Mouse (Mus musculus) embryonic fibroblast, embryonic 13.5 days (primary cell): ENCODE measurements around the gene Fyb2.

Experiments used
- CTCF ChIP-seq: IDR thresholded peaks from 2 replicates; pipeline ENCODE4 v1.5.1; 2011; ENCODE audit warnings: mild to moderate bottlenecking, control low read depth, low read length, moderate library complexity, borderline replicate concordance; ENCODE audit not compliant: insufficient read depth
- POLR2A ChIP-seq: IDR thresholded peaks from 2 replicates; pipeline ENCODE4 v1.6.1; 2011; ENCODE audit warnings: low read depth, mild to moderate bottlenecking, control low read depth, low read length, moderate library complexity

- TF ChIP-seq CTCF (no peak), POLR2A (no peak)
These were observed 31.2 kb downstream of the Fyb2 start for GRCm38 (mm10) chr4:104944482-104944881.
